Mouse (Mus musculus) megakaryocyte, embryonic 14.5 days (primary cell): Measurements from ENCODE around the gene Ogfod2.

Source experiments
- FLI1 ChIP-seq: IDR thresholded peaks from 2 replicates; pipeline ENCODE4 v1.6.1; 2012; ENCODE audit warnings: low read length, inconsistent platforms, mixed read lengths
- GATA1 ChIP-seq: IDR thresholded peaks from 3 replicates; pipeline ENCODE4 v1.6.1; 2012; ENCODE audit warnings: mixed read lengths, low read length, inconsistent platforms, borderline replicate concordance

- TF ChIP-seq GATA1 (no peak), FLI1 (no peak)
Measured at GRCm38 (mm10) chr5:124114276-124115025, 2.4 kb downstream of the Ogfod2 start.
